Mouse (Mus musculus) heart, postnatal 0 days (tissue): ENCODE measurements around the gene Ushbp1.

Source experiments
- CTCF ChIP-seq: IDR thresholded peaks from 2 replicates; pipeline ENCODE4 v1.5.1; 2016; ENCODE audit warnings: antibody characterized with exemption, control low read depth, low read depth
- EP300 ChIP-seq: IDR thresholded peaks from 2 replicates; pipeline ENCODE4 v1.6.1; 2016; ENCODE audit warnings: antibody characterized with exemption, low read depth

GRCm38 (mm10) chr8:71366771-71367528, 28.7 kb downstream of the Ushbp1 start, which contains the start of gene Use1:
- TF ChIP-seq CTCF (no peak), EP300 (no peak)
